Mouse (Mus musculus): ENCODE results near the gene Tert. TPM values are rescaled to one million over a fixed set of nuclear protein-coding genes. Genes with fewer than 3 reads are reported as not detected.

Gene Tert
- polyA plus RNA-seq (2015; fragmentation: Nextera tagmentation; extraction: Ambion mirVana), result 0.43 and 0.94 TPM in 2 replicates

GRCm38 (mm10) chr13:73626745-73627549 is at the start of gene Tert:
Gene Tert (plus strand): TSS chr13:73626911.
- Histone ChIP-seq H3K9me3 (ENCODE audit: low read length) (no peaks in the 10 kb centered on the region), H3K27ac (ENCODE audit: low read length) (no peak within 1 kb of the TSS), H3K27me3 (replicated peaks; ENCODE audit: insufficient read depth, low read length) (no peaks in the 10 kb centered on the region), H3K4me3 (ENCODE audit: low read depth, low read length) (peak within 1 kb of the TSS; percentile 46), H3K9ac (replicated peaks; ENCODE audit: low read depth) (peak within 1 kb of the TSS; percentile 26; the same call in 1 of the 2 replicates), H3K4me1 (ENCODE audit: insufficient read depth, low read depth, low read length) (peaks cover 4% of the 10 kb centered on the region; the same call in 1 of the 2 replicates), H3K4me2 (replicated peaks; ENCODE audit: low read depth, low read length) (peak within 1 kb of the TSS; percentile 83), H3K36me3 (ENCODE audit: insufficient read depth, low read length) (no peaks in the 10 kb centered on the region)
- TF ChIP-seq CTCF (IDR thresholded peaks at IDR 0.05), result peak; percentile 61
- no peak for TF ChIP-seq EP300 (IDR thresholded peaks at IDR 0.05)
- ATAC-seq, result peak; percentile 85
- DNase-seq (ENCODE audit: low spot score), result peak; percentile 64
- WGBS, result 10% methylated on average over 47 of the region's 47 CpGs

GRCm38 (mm10) chr13:73577277-73577676 is 49.4 kb upstream of the Tert start:
- TF ChIP-seq EP300 (IDR thresholded peaks at IDR 0.05), result no peak
- TF ChIP-seq CTCF (IDR thresholded peaks at IDR 0.05), result no peak
- ATAC-seq (no peak), DNase-seq (ENCODE audit: low spot score) (no peak)
- H3K9me3 ChIP-seq (ENCODE audit: low read length), result no peaks in the 10 kb centered on the region
- no peaks in the 10 kb centered on the region for H3K4me1 ChIP-seq (ENCODE audit: insufficient read depth, low read depth, low read length)
- H3K36me3 ChIP-seq (ENCODE audit: insufficient read depth, low read length), result no peaks in the 10 kb centered on the region
- no peak overlapping the region for H3K4me2 ChIP-seq (replicated peaks; ENCODE audit: low read depth, low read length)
- H3K9ac ChIP-seq (replicated peaks; ENCODE audit: low read depth), result no peak overlapping the region
- H3K4me3 ChIP-seq (ENCODE audit: low read depth, low read length), result no peak overlapping the region
- WGBS, result 58% methylated on average over 2 of the region's 2 CpGs
- no peak overlapping the region for H3K27ac ChIP-seq (ENCODE audit: low read length)
- H3K27me3 ChIP-seq (replicated peaks; ENCODE audit: insufficient read depth, low read length), result no peaks in the 10 kb centered on the region

- Histone ChIP-seq H3K9ac (replicated peaks; ENCODE audit: low read depth) (no peak overlapping the region), H3K4me3 (ENCODE audit: low read depth, low read length) (no peak overlapping the region), H3K4me1 (ENCODE audit: insufficient read depth, low read depth, low read length) (no peaks in the 10 kb centered on the region), H3K36me3 (ENCODE audit: insufficient read depth, low read length) (no peaks in the 10 kb centered on the region), H3K27me3 (replicated peaks; ENCODE audit: insufficient read depth, low read length) (no peaks in the 10 kb centered on the region), H3K27ac (ENCODE audit: low read length) (no peak overlapping the region), H3K9me3 (ENCODE audit: low read length) (no peaks in the 10 kb centered on the region), H3K4me2 (replicated peaks; ENCODE audit: low read depth, low read length) (no peak overlapping the region)
- no peak for TF ChIP-seq CTCF (IDR thresholded peaks at IDR 0.05)
- no peak for TF ChIP-seq EP300 (IDR thresholded peaks at IDR 0.05)
- DNase-seq (ENCODE audit: low spot score) (no peak), ATAC-seq (no peak)
- WGBS, result 84% methylated on average over 3 of the region's 3 CpGs
Observed at GRCm38 (mm10) chr13:73591488-73591887, 35.2 kb upstream of the Tert start.

GRCm38 (mm10) chr13:73592546-73592945 is 34.2 kb upstream of the Tert start:
- H3K36me3 ChIP-seq (ENCODE audit: insufficient read depth, low read length), result no peaks in the 10 kb centered on the region
- H3K27ac ChIP-seq (ENCODE audit: low read length), result no peak overlapping the region
- no peaks in the 10 kb centered on the region for H3K4me1 ChIP-seq (ENCODE audit: insufficient read depth, low read depth, low read length)
- H3K27me3 ChIP-seq (replicated peaks; ENCODE audit: insufficient read depth, low read length), result no peaks in the 10 kb centered on the region
- no peak for DNase-seq (ENCODE audit: low spot score)
- no peak overlapping the region for H3K4me3 ChIP-seq (ENCODE audit: low read depth, low read length)
- H3K9me3 ChIP-seq (ENCODE audit: low read length), result no peaks in the 10 kb centered on the region
- no peak for ATAC-seq
- H3K9ac ChIP-seq (replicated peaks; ENCODE audit: low read depth), result no peak overlapping the region
- no peak overlapping the region for H3K4me2 ChIP-seq (replicated peaks; ENCODE audit: low read depth, low read length)
- no peak for TF ChIP-seq CTCF (IDR thresholded peaks at IDR 0.05)
- no peak for TF ChIP-seq EP300 (IDR thresholded peaks at IDR 0.05)
- WGBS, result 32% methylated on average over 2 of the region's 2 CpGs

- DNase-seq (ENCODE audit: low spot score) (no peak), ATAC-seq (no peak)
- H3K4me1 ChIP-seq (ENCODE audit: insufficient read depth, low read depth, low read length), result no peaks in the 10 kb centered on the region
- H3K4me2 ChIP-seq (replicated peaks; ENCODE audit: low read depth, low read length), result no peak overlapping the region
- no peaks in the 10 kb centered on the region for H3K9me3 ChIP-seq (ENCODE audit: low read length)
- H3K4me3 ChIP-seq (ENCODE audit: low read depth, low read length), result no peak overlapping the region
- no peak overlapping the region for H3K9ac ChIP-seq (replicated peaks; ENCODE audit: low read depth)
- H3K27ac ChIP-seq (ENCODE audit: low read length), result no peak overlapping the region
- TF ChIP-seq EP300 (IDR thresholded peaks at IDR 0.05), result no peak
- TF ChIP-seq CTCF (IDR thresholded peaks at IDR 0.05), result no peak
- 58% methylated on average over 4 of the region's 4 CpGs for WGBS
- no peaks in the 10 kb centered on the region for H3K27me3 ChIP-seq (replicated peaks; ENCODE audit: insufficient read depth, low read length)
- no peaks in the 10 kb centered on the region for H3K36me3 ChIP-seq (ENCODE audit: insufficient read depth, low read length)
Observed at GRCm38 (mm10) chr13:73596276-73596675, 30.4 kb upstream of the Tert start.

GRCm38 (mm10) chr13:73600217-73600616 is 26.5 kb upstream of the Tert start:
- H3K9me3 ChIP-seq (ENCODE audit: low read length), result no peaks in the 10 kb centered on the region
- WGBS, result 70% methylated on average over 4 of the region's 4 CpGs
- peaks cover 10% of the 10 kb centered on the region; the same call in 1 of the 2 replicates for H3K4me1 ChIP-seq (ENCODE audit: insufficient read depth, low read depth, low read length)
- H3K36me3 ChIP-seq (ENCODE audit: insufficient read depth, low read length), result no peaks in the 10 kb centered on the region
- no peak overlapping the region for H3K9ac ChIP-seq (replicated peaks; ENCODE audit: low read depth)
- H3K4me3 ChIP-seq (ENCODE audit: low read depth, low read length), result no peak overlapping the region
- H3K4me2 ChIP-seq (replicated peaks; ENCODE audit: low read depth, low read length), result no peak overlapping the region
- TF ChIP-seq EP300 (IDR thresholded peaks at IDR 0.05), result no peak
- no peak for TF ChIP-seq CTCF (IDR thresholded peaks at IDR 0.05)
- H3K27ac ChIP-seq (ENCODE audit: low read length), result no peak overlapping the region
- no peaks in the 10 kb centered on the region for H3K27me3 ChIP-seq (replicated peaks; ENCODE audit: insufficient read depth, low read length)
- ATAC-seq (no peak), DNase-seq (ENCODE audit: low spot score) (no peak)

Data from lung, postnatal 0 days (tissue).